Mouse (Mus musculus) urinary bladder, postnatal 0 days (tissue): ENCODE results near the gene Cdhr5. TPM values are rescaled to one million over a fixed set of nuclear protein-coding genes. Genes with fewer than 3 reads are reported as not detected.

Experiments
- microRNA counts: library from miRNA; unstranded; fragments of <30 nt; microRNA quantifications from one replicate; lab custom pipeline; 2016
- microRNA-seq: library from miRNA; unstranded; fragments of <30 nt; microRNA quantifications from one replicate; pipeline ENCODE4, GENCODE M21; 2016
- polyA plus RNA-seq: library from polyadenylated mRNA; unstranded; fragments of >200 nt; fragmentation: Nextera tagmentation; extraction: Ambion mirVana; gene quantifications from 2 replicates; pipeline ENCODE4 v1.2.1, GENCODE M21; 2015

Gene Cdhr5
- 0.06 TPM in 1 of 2 replicates, not detected in the other for polyA plus RNA-seq

DNA sequence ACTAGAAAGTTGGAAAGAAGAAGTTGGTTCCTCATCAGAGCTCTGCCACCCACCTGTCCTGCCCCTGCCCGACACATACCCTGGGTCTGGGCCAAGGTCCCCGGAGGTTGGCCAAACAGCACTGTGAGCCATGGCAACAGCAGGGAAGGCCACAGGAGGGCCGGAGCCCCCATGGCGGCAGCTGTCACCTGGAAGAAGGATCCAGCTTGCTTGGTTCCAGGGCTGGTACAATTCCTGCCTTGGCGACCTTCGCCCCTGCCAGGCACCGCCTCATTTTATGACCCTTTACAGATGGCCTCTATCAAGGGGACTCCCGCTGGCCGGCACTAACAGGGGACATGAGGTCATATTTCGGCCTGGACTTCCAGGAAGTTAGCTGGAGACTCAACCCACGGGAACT is at the start of gene Cdhr5:
TSS of gene Cdhr5 (minus strand) at position 241 of the 400 bp plus-strand sequence.

DNA sequence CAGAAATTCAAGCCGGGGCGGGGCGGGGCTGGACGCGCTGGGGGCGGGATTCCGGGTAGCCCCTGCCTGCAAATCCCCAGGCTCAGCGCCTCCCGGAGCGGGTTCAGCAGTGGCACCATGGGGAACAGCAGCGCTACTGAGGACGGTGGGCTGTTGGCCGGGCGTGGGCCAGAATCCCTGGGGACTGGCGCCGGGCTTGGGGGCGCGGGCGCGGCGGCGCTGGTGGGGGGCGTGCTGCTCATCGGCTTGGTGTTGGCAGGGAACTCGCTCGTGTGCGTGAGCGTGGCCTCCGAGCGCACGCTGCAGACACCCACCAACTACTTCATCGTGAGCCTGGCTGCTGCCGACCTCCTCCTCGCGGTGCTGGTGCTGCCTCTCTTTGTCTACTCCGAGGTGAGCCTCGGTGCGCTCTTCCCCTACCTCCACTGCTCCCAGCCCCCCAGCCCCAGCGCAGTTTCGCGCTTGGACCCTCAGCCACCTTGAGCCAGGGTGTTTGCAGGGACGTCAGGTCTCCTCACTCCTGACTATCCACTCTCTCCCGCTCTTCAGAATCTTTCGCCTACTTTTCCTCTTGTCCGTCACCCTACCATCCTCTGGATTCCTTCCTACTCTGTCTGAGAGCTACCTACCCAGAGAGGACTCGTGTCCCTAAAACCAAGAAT is 15.5 kb upstream of the Cdhr5 start, which contains the start of gene Drd4:
TSS of gene Drd4 (plus strand) at position 86 of the 662 bp plus-strand sequence.

DNA sequence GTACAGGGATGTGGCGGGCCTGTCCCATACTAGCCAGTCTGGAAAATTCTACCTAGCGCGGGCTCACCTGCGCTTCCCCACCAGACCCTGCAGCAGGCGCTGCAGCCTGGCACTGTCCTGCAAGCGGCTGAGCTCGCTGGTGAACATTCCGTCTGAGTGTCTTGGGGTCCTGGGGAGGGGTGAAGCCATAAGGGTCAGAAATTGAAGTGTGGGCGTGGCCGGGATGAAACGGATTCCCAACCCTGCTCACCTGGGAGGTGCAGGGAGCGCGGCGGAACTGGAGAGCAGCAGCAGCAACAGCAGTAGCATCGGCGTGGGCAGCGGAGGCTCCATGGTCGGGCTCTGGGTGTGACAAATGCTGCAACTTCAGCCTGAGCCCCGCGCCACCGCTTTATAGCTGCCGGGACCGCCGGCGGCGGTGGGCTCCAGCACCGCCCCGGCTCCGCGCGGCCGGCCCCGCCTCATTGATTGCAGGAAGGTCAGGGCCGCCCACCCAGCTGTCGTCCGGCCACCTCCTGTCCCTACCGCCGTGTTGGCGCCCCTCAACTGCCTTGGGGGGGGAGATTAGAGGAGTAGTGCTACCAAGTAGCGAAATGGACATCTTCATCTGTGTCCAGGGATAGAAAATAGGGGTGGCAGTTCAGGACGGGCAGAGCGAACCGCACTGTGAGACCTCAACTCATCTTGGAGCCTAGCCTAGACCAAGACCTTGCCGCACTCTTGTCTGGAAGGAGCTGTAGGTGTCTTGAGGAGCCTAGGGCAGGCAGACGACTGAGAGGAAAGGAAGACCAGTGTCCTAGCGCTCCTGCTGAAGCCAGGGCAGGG is 2.4 kb upstream of the Cdhr5 start, which contains the start of gene Sct:
TSS of gene Sct (minus strand) at position 368 of the 825 bp plus-strand sequence.

DNA sequence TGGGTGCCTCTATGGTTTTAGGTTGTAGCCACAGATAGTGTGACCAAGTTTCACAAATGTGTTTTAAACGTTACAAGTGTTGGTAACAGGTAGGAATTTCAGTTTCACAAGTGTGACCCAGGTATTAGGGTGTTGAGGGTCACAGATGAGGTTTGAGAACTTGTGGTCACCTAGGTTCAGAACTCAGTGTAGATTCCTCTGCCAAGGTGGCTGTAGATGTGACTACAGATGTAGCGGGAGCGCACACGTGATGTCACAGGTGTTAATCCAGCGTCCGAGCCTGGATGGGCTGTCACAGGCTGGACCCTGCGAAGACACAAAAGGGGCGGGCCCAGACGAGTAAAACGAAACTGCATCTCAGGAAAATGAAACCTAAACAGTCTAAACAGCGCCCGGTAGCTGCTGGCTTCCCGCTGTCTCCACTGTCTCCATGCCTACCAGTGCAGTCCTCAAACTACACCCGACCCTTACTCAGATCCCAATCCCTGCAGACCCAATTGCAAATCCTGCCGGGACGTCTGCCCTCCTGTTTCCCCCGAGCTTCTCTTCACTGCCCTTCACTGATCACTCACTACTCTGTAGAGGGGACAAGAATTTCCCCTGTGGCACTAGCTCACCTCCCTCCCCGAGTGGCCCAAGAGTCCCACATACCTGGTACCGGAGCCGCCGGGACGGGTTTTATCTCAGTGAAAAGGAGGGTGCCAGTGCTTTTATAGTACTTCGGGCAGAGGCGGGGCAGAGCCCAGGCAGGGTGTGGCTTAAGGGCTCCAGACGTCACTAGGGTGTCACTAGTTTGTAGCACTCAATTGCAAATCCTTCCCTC is 10.6 kb downstream of the Cdhr5 start, which contains the start of gene Irf7:
TSS of gene Irf7 (minus strand) at position 743 of the 823 bp plus-strand sequence.

DNA sequence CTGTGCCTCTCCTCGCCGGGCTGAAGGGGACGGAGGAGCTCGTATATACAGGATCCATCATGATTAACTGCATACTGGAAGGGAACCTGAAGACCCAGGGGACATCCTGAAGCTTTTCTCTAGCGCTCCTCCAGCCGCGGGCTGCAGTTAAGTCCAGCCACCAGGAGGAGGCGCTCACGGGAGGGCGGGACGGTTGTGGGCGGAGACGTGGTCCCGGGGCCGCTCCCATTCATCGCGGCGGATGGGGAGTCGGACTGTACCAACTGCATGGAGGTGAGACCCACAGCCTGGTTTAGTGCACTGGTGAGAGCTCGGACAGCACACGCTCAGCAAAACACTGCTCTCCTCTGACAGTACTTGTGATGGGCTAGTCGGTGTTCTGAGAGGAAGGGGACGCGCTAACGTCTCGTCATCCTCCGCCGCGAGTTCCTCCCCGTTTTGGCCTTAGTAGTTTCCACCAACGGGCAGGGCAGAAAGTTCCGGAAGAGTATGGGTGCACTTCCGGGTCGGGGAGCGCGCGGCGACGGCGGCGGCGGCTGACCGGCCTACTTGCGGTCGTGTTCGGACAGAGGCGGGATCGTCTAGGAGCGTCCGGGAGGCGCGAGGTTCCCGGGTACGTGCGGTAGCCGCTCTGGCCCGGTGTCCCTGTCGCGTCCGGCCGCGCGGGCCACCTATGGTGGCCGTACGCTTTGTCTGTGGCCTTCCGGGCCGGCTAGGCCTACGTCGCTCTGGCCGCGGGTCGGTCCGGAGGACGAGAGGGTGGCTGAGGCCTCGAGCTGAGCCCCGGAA is 48.1 kb downstream of the Cdhr5 start, which contains the start of gene Phrf1:
TSS of gene Phrf1 (plus strand) at position 506 of the 789 bp plus-strand sequence.

MicroRNAs encoded within 50 kb of the gene (microRNA counts, 519-probe panel; counts per million panel counts)
- 4,436 counts per million, percentile 83 among the panel's probes with 10 or more counts for microRNA mmu-miR-210 (lab: Ali Mortazavi, UCI)

Small RNA genes within 50 kb of the gene (microRNA-seq; reads per million reads assigned to microRNA genes)
- gene Mir210: 2,091 reads per million, percentile 79 among the genes with 10 or more reads in this experiment

Other genes with a start within 250 kb of the Cdhr5 start
- gene Gm17387, start 247.7 kb downstream of the Cdhr5 start, polyA plus RNA-seq: not detected in 2 replicates
- 0.25 and 0.40 TPM in 2 replicates for gene B4galnt4, start 215.7 kb downstream of the Cdhr5 start, polyA plus RNA-seq
- 29.1 and 32.9 TPM in 2 replicates for gene Pkp3, start 198.6 kb downstream of the Cdhr5 start, polyA plus RNA-seq
- 4.8 and 5.7 TPM in 2 replicates for gene Sigirr, start 176.2 kb downstream of the Cdhr5 start, polyA plus RNA-seq
- gene Ano9, start 159.0 kb downstream of the Cdhr5 start, polyA plus RNA-seq: 3.7 and 5.5 TPM in 2 replicates
- 30.7 and 33.0 TPM in 2 replicates for gene Ptdss2, start 154.4 kb downstream of the Cdhr5 start, polyA plus RNA-seq
- gene Rnh1, start 103.9 kb downstream of the Cdhr5 start, polyA plus RNA-seq: 194 and 223 TPM in 2 replicates
- gene Hras, start 82.8 kb downstream of the Cdhr5 start, polyA plus RNA-seq: 116 and 122 TPM in 2 replicates
- 2.4 and 3.4 TPM in 2 replicates for gene Lrrc56, start 82.6 kb downstream of the Cdhr5 start, polyA plus RNA-seq
- 1.4 and 1.7 TPM in 2 replicates for gene Lmntd2, start 62.7 kb downstream of the Cdhr5 start, polyA plus RNA-seq
- 72.5 and 76.7 TPM in 2 replicates for gene Rassf7, start 60.9 kb downstream of the Cdhr5 start, polyA plus RNA-seq
- 27.5 and 28.3 TPM in 2 replicates for gene Phrf1, start 48.0 kb downstream of the Cdhr5 start, polyA plus RNA-seq
- gene Irf7, start 10.3 kb downstream of the Cdhr5 start, polyA plus RNA-seq: 11.5 and 15.7 TPM in 2 replicates
- gene Sct, start 2.3 kb upstream of the Cdhr5 start, polyA plus RNA-seq: 3.3 and 5.1 TPM in 2 replicates
- gene Drd4, start 15.2 kb upstream of the Cdhr5 start, polyA plus RNA-seq: 0.31 and 0.36 TPM in 2 replicates
- 30.4 and 32.7 TPM in 2 replicates for gene Deaf1, start 50.9 kb upstream of the Cdhr5 start, polyA plus RNA-seq
- 22.8 and 26.0 TPM in 2 replicates for gene Tmem80, start 51.0 kb upstream of the Cdhr5 start, polyA plus RNA-seq
- gene Eps8l2, start 62.1 kb upstream of the Cdhr5 start, polyA plus RNA-seq: 31.7 and 35.1 TPM in 2 replicates
- gene Taldo1, start 115.4 kb upstream of the Cdhr5 start, polyA plus RNA-seq: 316 and 327 TPM in 2 replicates
- 29.3 and 32.7 TPM in 2 replicates for gene Gatd1, start 137.3 kb upstream of the Cdhr5 start, polyA plus RNA-seq
- gene Cend1, start 152.7 kb upstream of the Cdhr5 start, polyA plus RNA-seq: 1.6 and 2.1 TPM in 2 replicates
- gene Slc25a22, start 161.1 kb upstream of the Cdhr5 start, polyA plus RNA-seq: 12.2 and 14.8 TPM in 2 replicates
- 2.6 and 3.3 TPM in 2 replicates for gene Pidd1, start 167.2 kb upstream of the Cdhr5 start, polyA plus RNA-seq
- 916 and 931 TPM in 2 replicates for gene Rplp2, start 170.6 kb upstream of the Cdhr5 start, polyA plus RNA-seq
- gene Pnpla2, start 178.4 kb upstream of the Cdhr5 start, polyA plus RNA-seq: 57.6 and 61.7 TPM in 2 replicates
- 9.8 and 10.0 TPM in 2 replicates for gene Cracr2b, start 184.3 kb upstream of the Cdhr5 start, polyA plus RNA-seq
- 36.5 and 40.4 TPM in 2 replicates for gene Cd151, start 190.6 kb upstream of the Cdhr5 start, polyA plus RNA-seq
- 49.9 and 56.6 TPM in 2 replicates for gene Polr2l, start 198.3 kb upstream of the Cdhr5 start, polyA plus RNA-seq
- gene Tspan4, start 198.5 kb upstream of the Cdhr5 start, polyA plus RNA-seq: 120 and 142 TPM in 2 replicates